Mouse (Mus musculus) layer of hippocampus, postnatal 25 days (tissue): ENCODE data around the gene Snx18. TPM values are rescaled to one million over a fixed set of nuclear protein-coding genes. Genes with fewer than 3 reads are reported as not detected.
A peak's percentile ranks its signal among the peaks of the same experiment; 100 is the strongest.

Experiments used
- DNase-seq, 2 experiments: peaks; one replicate each; pipeline ENCODE4 v3.0.0; 2022; ENCODE audit warnings: mixed read lengths in 2 of 2, low spot score in 1 of 2; ENCODE audit errors: extremely low spot score in 1 of 2
- total RNA-seq, 2 experiments: library from RNA; stranded (reverse); gene quantifications; 2 replicates each; pipeline ENCODE4 v1.2.3; 2021

Snx18 gene
- 10 to 100 TPM; 22.5 to 24.2 TPM for total RNA-seq

DNA sequence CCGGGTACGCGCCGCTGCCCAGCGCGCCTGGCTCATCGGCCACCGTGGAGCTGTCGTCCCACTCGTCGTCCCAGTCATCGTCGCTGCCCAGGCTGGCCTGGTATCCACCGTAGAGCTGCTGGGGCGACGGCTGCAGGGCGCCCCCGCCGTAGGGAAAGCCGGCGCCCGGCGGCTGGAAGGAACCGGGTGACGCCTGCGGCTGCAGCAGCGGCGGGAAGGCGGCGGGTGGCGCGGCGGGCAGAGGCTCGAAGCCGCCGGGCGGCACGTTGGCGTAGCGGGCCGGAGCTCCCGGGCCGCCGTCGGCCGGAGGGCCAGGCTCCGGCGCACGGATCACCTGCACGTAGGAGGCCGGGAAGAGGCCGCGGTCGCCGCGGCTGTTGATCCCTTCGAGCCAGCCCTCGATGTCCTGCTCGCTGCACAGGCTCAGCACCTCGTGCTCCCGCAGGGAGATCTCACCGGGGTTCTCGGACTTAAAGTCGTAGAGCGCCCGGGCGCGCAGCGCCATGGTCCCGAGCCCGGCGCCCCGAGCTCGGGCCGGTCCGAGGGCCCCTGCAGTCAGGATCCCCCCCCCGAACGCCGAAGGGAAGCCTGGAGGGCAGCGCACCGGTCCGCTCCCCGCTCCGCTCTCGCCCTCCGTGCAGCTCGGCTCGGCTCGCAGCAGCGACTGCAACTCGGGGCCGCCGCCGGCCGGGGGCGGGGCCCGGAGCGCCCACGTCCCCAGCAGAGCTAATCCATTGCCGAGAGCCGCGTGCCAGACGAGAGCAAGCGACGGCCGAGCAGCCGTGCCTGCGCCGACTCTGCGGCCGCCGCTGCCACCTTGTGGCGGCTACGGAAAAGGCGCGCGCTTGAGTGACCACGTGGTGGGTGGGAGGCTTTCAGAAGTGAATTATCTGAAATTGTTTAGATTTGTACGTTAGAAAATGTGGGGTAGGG lies at the start of gene Snx18:
Gene Snx18 (minus strand): TSS at position 674 of the 933 bp plus-strand sequence.
- DNase-seq: peak; percentile 87 to 91

DNA sequence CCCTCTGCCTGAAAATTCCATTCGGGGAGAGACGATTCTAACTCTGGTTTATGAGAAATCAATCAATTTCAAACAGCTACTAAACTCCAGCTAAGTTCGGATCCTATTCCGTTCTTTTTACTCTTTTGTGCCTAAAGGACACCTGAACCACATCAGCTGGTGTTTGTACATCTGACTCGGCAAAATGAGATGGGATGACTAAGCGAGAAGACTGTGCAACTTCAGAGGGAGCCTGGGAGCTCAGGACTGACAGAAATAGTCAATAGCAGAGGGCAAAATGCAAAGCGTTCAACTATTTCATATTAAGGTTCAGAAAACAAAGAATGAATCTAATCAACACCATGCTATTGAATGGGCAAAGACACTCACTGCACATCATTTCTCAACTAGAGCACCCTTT lies 45.5 kb upstream of the Snx18 start:
- DNase-seq: no peak

DNA sequence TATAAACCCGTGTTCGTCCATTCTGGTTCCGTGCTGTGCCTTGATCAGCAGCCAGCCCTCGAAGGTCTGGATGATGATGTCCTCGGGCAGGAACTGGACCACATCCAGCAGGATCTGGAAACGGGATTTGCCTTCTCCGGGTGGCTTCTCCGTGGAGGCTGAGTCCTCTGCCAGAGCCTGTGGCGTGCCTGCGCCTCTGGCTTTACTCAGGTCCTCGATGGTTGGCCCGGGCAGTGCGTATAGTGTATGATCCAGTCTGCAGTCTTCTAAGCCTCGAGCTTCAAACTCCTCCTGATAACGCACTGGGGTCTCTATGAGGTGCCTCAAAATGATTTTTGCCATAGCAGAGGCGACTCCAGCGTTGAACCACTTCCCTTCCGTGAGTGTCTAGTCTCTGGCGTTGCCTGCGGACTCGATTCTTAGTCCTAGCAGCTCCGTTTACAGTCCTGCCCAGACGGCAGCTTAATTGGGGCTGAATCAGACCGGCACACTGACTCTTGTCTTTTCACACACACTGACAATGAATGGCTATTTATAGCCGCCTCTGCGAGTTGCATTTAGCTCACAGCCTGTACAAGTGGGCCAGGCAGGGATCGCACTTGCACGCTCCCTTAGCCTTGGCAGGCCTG lies 44.9 kb upstream of the Snx18 start, which contains the start of gene Hspb3:
Gene Hspb3 (minus strand): TSS at position 526 of the 629 bp plus-strand sequence.
- DNase-seq: no peak

DNA sequence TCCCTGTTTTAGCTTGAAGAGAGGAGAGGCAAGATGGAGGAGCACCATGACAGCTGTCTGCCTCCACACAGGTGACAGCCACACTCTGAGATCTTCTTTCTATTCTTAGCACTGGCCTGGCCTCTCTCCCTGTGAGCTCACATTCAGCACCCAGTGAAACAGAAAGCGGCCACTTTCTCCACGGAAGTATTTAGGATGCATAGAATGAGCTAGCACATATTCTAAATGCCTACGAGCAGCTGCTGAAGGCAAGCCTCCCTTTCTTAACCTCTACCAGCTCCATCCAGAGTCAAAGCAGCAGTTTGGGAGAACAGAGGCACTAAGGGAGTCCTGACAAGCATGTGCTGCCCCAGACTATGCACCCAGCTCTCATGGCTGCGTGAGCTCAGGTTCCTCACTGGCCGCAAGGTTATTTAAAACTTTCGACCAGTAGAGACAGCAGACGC lies 43.5 kb upstream of the Snx18 start:
- DNase-seq: no peak

DNA sequence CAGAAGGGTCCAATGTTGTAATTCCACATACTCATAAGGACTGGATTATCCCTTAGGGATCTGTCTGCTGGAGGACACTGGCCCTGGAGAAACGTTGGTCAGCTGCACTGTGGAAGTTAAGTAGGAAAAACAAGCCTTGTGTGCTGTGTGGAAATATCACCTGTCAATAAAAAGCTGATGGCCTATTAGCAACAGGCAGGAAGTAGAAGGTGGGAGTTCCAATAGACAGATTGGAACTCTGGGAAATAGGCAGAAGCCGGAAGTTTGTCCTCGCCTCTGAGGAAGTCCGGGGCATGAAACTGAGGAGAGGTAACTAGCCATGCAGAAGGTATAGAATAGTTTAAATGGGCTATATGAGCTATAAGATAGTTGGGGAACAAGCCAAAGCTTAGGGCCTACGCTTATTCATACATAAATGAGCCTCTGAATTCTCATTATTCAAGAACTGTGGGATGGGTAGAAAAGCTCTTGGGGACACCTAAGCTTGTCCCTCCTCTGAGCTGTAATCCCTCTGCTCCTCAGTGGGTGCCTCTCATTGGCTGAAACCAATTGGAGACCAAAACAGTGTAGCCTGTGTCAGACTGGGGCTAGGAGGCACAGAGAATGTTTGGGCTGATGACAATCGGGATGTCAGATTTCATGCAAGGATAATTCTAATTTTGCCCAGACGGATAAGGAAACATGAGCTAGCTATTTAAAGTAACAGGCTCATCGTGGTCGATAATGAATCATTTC lies 42.4 kb upstream of the Snx18 start:
- no peak for DNase-seq

DNA sequence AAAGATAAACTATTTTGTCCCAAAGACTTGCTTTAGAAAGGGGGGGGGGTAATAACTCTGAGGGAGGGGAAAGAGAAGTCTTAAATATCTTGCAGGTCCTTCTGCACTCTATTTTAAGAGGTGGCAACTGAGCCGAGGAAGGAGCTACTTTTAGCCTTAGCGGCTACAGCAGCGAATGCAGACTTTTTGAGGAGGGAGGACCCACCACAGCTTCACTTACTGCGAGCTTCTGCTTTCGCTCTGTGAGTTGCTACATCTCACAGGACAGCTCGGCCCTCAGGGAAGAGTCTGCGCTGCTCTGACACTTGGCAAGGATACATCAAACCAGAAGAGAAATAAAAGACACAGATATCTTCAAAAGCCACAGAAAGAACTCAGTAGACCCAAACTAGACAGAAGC lies 38.8 kb upstream of the Snx18 start:
- DNase-seq: no peak

DNA sequence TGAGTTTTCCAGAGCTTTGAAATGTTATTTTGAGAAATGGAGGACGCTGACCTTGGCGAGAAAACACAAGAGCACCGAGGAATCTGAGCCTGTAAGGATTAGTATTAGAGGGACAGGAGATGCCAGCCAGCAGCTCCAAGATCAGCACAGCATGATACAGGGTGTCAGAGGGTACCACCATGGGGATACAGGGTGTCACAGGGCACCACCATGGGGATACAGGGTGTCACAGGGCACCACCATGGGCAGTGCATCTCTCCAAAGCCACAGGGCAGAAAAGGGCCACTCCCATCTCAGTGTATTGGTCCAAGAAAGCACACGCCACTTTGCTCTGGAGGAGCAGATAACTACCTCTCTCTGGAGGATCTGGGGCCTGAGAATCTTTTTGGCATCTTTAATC lies 38.3 kb upstream of the Snx18 start:
- DNase-seq: no peak

DNA sequence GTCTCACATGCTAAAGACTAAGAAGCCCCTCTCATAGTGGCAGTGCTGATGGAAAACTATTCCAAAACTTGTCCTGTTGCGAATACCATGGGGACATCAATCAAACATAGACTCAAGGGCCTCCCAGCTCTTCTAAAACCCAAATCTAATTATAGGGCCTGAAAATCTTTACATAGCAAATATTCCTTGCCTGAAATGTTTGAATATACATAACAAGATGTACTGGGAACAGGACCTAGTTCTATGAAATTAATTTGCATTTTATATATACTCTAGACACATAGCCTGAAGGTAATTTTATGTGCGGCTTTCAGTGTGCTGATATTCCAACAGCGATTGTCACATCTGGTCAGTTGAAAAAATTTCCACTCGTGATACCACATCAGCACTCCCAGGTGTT lies 37.1 kb upstream of the Snx18 start:
- no peak for DNase-seq

DNA sequence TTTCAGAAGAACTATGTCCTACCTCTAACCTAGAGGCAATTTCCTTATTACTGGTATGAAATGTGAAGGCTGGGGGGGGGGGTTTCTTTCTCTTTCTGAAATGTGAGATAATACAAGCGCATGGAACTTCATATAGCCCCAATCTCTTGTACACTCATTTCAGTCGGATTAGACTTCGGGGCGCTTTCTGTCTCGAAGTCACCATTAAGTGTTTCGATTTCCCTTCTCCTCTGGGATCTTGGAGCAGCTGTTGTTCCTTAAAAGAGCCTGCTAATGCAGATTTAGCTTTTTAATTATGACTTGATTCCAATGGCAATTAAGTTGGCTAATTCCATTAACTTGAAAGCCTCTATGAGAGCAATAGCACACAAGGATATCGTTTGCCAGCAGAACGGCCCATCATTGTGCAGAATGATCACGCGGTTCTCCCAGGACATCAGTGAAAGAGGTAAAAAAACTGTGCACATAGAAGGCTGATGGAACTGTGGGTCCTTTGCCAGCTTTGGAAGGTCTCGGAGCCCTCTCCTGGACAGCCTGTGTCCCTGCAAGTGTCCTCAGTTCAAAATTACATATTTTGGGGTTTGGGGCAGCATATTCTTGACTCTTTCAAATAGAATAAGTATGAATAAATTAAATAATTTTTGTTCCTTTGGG lies 22.7 kb upstream of the Snx18 start:
- DNase-seq: no peak

DNA sequence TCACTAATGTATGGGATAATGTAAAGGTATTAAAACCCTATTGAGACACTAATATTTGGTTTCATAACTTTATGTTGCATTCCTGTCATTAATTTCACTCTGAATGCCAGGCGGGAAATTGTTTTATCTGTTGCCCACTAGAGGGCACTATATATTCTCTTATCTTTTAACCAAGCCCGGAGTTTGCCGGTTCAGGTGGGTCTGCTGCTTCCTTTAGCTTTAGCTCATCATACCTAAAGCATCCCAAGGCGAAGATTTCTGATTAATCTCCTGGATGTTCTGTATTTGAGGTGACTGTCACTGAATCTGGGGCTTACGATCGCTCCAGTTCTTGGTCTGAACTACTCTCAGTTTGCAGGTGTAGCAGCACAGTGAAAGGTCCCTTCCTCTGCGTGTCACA lies 20.6 kb upstream of the Snx18 start:
- DNase-seq: no peak

DNA sequence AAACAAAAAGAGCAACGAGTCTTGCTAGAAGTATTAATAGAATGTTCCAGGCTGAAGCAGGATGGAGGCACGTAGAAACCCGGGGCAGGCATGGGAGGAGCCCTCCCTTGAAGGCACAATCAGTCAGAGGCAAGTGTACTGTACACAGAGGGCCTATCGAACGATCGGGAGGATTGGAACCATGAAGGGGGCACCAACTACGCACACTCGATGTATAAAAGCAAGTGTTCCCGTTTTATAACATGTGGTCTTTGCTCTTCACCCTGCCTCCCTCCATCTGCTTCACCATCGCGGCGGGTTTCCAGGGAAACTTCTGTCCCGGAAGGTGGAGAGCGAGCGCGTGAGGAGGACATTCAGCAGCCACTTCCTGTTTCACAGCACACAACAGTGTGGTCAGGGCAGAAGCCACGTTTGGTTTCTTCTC lies 17.4 kb upstream of the Snx18 start:
- no peak for DNase-seq

DNA sequence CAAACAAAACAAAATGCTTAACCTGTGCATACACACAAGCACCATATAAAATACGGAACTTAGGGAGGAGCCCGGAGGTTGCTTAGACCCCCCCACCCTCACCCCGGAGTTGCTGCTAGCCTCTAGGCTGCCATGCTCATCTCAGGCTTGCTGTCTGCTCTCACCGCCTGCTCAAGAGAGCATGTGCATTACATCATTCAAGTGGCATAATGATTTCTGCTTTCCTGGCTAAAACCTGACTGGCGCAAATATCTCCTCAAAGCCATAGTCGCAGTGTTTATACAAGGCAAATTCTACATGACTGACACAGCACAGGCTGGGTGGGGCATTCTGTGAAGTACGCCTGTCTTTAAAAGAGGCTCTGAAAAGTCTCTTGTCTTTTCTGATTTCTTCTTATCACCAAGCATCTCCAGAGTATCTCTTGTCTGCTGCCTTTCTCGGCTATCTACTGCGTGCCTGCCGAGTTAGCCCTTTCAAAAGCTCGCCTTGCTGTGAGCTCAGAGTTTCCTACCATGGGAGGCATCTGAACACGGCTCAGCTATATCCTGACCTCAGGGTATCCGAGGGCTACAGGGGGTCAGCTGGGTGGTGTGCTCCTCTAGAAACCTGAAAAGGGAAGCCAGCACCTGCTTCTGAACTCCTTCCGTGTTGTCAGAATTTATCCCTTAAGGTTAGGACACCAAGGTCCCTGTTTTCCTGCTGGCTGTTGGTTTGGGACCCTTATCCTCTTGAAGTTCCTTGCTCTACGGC lies 16.5 kb upstream of the Snx18 start:
- DNase-seq: no peak

DNA sequence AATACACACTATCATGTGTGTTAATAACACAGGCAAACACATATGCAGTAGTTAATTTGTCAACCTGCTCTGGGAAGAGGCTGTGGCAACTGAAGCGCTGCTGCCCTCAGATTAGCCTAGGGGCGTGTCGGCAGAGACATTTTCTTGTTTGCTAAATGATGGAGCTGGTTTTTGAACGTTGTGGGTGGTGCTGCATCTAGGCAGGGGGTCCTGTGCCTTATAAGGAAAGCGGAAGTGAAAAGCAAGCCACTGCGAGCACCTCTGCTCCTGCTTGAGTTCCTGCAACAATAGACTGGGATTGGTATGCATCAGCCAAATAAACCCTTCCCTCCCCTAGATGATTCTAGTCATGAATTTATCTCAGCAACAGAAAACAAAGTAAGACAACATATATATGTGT lies 14.1 kb upstream of the Snx18 start:
- DNase-seq: no peak

DNA sequence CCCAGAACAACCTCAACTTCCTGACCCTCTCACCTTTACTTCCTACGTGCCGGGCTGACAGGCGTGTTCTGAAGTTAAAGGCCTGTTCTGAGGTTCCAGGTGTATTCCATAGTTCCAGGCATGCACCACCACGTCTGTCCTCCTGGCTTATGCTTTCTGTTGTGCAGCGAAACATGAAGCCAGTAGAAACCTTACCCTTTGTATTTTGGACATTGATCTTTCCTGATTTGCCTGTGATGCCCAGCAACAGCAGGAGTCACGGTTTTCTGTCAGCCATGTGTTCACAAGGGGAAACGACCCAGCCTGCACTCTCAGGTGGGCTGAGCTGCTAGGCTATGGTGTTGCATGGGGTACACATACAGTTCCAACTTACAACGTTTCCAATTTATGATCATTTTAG lies 9.2 kb upstream of the Snx18 start:
- no peak for DNase-seq

DNA sequence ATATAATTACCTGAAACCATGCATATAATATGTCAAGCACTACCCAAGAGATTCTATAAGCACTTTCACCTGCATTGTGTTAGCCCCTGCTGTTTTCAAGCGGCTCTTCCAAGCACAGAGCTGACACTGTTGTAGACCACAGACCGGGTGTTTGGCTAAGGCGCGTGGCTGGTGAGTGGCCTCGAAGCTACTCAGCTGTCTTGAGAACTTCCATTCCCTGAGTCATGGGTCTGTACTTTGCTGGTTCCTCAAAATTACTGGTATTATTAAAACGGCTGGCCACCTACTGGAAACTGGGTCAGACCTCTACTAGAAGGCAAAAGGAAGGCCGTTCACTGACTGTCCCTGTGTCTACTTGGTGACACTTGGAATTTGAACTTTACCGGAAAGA lies 4.5 kb upstream of the Snx18 start:
- no peak for DNase-seq

DNA sequence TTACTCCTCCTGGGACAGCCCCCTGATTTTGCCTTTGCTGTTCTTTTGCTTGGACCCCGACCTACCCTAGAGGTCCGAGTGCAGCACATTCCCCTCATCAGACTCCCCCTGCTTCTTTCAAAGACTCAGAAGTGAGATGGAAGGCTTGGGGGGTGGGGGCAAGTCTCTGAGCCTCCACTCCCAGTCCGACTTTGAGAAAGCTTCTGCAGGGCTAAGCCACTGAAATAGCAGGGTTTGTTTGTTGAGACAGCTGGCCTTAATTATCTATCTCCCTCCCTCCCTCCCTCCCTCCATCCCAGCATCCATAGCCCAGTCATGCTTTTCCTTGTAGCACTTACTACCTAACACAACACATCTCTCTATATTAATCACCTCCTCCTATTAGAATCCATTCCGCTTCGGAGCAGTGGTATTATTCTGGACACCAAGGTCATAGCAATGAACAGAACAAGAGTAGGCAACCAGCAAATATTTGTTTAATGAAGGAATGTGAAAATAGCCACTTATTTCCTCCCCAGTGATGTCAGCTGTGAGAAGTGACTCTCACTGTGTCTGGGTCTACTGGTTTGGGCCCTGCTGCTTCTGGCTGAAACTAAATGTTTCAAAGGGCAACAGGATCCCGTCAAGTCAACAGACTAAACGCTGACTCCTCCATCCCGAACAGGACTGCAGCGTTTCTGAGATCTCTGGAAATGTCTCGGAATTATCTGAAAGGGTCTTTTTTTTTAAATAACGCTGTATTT lies 3.9 kb upstream of the Snx18 start:
- DNase-seq: no peak

DNA sequence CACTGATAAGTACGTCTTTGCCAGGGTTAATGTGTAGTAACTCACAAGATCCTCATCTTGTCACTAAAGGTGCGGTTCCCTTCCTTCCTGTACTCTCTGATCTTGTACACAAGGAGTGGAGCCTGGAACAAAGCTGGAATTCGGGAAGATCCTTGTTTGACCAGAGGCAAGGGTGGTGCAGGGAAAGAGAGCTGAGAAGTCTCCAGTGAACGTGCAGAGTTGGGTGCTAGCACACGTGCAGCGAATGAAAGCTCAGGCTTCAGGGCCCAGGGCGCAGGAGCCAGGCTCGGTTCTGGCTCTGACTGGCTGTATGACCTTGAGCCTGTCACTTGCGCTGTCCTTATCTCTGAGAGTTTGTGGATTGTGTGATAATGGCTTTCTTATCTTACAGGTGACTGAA lies 639 bp upstream of the Snx18 start:
- no peak for DNase-seq

DNA sequence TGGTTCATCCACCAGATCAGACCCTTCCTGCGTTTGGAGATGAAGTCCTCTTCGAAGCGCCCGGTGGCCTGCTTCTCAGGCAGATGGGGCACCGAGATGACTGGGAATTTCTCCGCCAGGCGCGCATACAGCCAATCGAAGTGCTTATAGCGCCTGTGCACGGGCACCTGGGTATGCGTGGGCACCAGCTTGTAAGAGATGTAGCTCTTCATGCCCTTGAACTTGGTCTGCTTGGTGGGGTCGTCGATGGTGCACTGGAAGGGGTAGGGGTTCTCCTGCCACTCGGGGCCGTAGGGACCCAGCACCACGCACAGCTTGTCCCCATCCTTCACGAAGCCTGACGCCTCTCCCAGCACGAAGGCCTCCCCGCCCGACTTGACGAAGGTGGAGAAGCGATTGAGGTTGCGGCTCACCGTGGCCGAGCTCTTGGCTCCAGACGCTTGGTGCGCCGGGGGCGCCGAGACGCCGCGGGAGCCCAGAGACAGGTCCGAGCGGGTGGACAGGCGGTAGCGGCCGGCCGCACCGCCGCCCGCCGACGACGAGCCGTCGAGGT lies 950 bp downstream of the Snx18 start:
- peak in 1 of 2 experiments; percentile 42 for DNase-seq
